Mouse (Mus musculus) liver, adult 2 months (tissue): ENCODE measurements around the gene Gpr18. TPM values are rescaled to one million over a fixed set of nuclear protein-coding genes. Genes with fewer than 3 reads are reported as not detected.

Experiments
- DNase-seq: peaks from one replicate; pipeline ENCODE4 v3.0.0-alpha.2; 2011; ENCODE audit warnings: low read depth, low spot score; ENCODE audit errors: extremely low read depth
- H3K27ac ChIP-seq: fragments of 200-500 bp; replicated peaks from 2 replicates; pipeline ENCODE4 v1.5.1; 2012; ENCODE audit warnings: low read depth, mild to moderate bottlenecking, control low read depth, inconsistent platforms, low read length; ENCODE audit not compliant: insufficient read depth
- H3K27me3 ChIP-seq: fragments of 200-500 bp; 2 replicates; pipeline ENCODE4 v1.6.1; 2012; ENCODE audit warnings: mild to moderate bottlenecking, moderate library complexity, low read length, inconsistent platforms; ENCODE audit not compliant: control insufficient read depth, insufficient read depth
- H3K36me3 ChIP-seq: fragments of 200-500 bp; 2 replicates; pipeline ENCODE4 v1.6.1; 2012; ENCODE audit warnings: low read length, inconsistent platforms; ENCODE audit not compliant: control insufficient read depth, insufficient read depth
- H3K4me1 ChIP-seq: fragments of 200-500 bp; 2 replicates; pipeline ENCODE4 v1.6.1; 2011; ENCODE audit warnings: low read length; ENCODE audit not compliant: control insufficient read depth, insufficient read depth
- H3K4me3 ChIP-seq: fragments of 200-500 bp; 2 replicates; pipeline ENCODE4 v1.5.1; 2011; ENCODE audit warnings: low read depth, mild to moderate bottlenecking, control low read depth, low read length, moderate library complexity; ENCODE audit not compliant: insufficient read depth
- H3K79me2 ChIP-seq: fragments of 200-500 bp; 2 replicates; pipeline ENCODE4 v1.6.1; 2012; ENCODE audit warnings: inconsistent platforms, mild to moderate bottlenecking, low read length, moderate library complexity; ENCODE audit not compliant: control insufficient read depth, insufficient read depth
- H3K9ac ChIP-seq: fragments of 200-500 bp; 2 replicates; pipeline ENCODE4 v1.6.1; 2012; ENCODE audit warnings: low read depth, mild to moderate bottlenecking, control low read depth, inconsistent platforms, low read length
- CTCF ChIP-seq: fragments of 200-500 bp; IDR thresholded peaks from 2 replicates; pipeline ENCODE4 v1.5.1; 2011; ENCODE audit warnings: low read depth, low read length, control low read depth
- POLR2A ChIP-seq: fragments of 200-500 bp; IDR thresholded peaks from 2 replicates; pipeline ENCODE4 v1.6.1; 2011; ENCODE audit warnings: low read length, control low read depth; ENCODE audit not compliant: insufficient read depth; ENCODE audit errors: extremely low read depth
- WGBS: fragments of 180-500 bp; shearing (Covaris S2); methylation state at CpG from one replicate; pipeline ENCODE4 v1.1.7; 2018; 5-methylcytosine and 5-hydroxymethylcytosine counted together
- polyA plus RNA-seq: library from polyadenylated mRNA; depleted of rRNA; stranded (reverse); fragments of >200 nt; gene quantifications from 2 replicates; pipeline ENCODE4 v1.2.3, GENCODE M21; 2012
- total RNA-seq: library from RNA; depleted of rRNA; stranded (reverse); fragments of >200 nt; gene quantifications from 2 replicates; pipeline ENCODE4 v1.2.3, GENCODE M21; 2014

Gene Gpr18
- total and polyA plus RNA-seq, 2 experiments: 0.37 to 0.93 TPM

GRCm38 (mm10) chr14:121920511-121921124 lies 5.0 kb upstream of the Gpr18 start:
- no peak overlapping the region for H3K4me3 ChIP-seq
- no peaks in the 10 kb centered on the region for H3K27me3 ChIP-seq
- no peak for DNase-seq
- no peaks in the 10 kb centered on the region for H3K79me2 ChIP-seq
- no peak for TF ChIP-seq CTCF
- no peak for TF ChIP-seq POLR2A
- no peaks in the 10 kb centered on the region for H3K36me3 ChIP-seq
- no peak overlapping the region for H3K27ac ChIP-seq
- no peak overlapping the region for H3K9ac ChIP-seq
- 86% methylated on average over 12 of the region's 12 CpGs for WGBS
- peaks cover 2% of the 10 kb centered on the region; the same call in 1 of the 2 replicates for H3K4me1 ChIP-seq

GRCm38 (mm10) chr14:121919752-121920151 lies 4.2 kb upstream of the Gpr18 start:
- Histone ChIP-seq H3K27me3 (no peaks in the 10 kb centered on the region), H3K36me3 (no peaks in the 10 kb centered on the region), H3K79me2 (no peaks in the 10 kb centered on the region), H3K4me1 (peaks cover 2% of the 10 kb centered on the region; the same call in 1 of the 2 replicates), H3K27ac (no peak overlapping the region), H3K9ac (no peak overlapping the region), H3K4me3 (no peak overlapping the region)
- TF ChIP-seq POLR2A: no peak
- peak; percentile 46; the same call in 1 of the 2 replicates for TF ChIP-seq CTCF
- DNase-seq: no peak
- whole genome bisulfite sequencing: 31% methylated on average over 3 of the region's 3 CpGs

GRCm38 (mm10) chr14:121918266-121918665 lies 2.7 kb upstream of the Gpr18 start:
- Histone ChIP-seq H3K9ac (no peak overlapping the region), H3K27me3 (no peaks in the 10 kb centered on the region), H3K4me3 (no peak overlapping the region), H3K4me1 (peaks cover 2% of the 10 kb centered on the region; the same call in 1 of the 2 replicates), H3K79me2 (no peaks in the 10 kb centered on the region), H3K27ac (no peak overlapping the region), H3K36me3 (no peaks in the 10 kb centered on the region)
- DNase-seq: peak; percentile 81
- 21% methylated on average over 3 of the region's 3 CpGs for WGBS
- TF ChIP-seq POLR2A (no peak), CTCF (no peak)

- Histone ChIP-seq H3K27me3 (no peaks in the 10 kb centered on the region), H3K27ac (no peak overlapping the region), H3K9ac (no peak overlapping the region), H3K36me3 (no peaks in the 10 kb centered on the region), H3K4me3 (no peak overlapping the region), H3K79me2 (no peaks in the 10 kb centered on the region), H3K4me1 (peaks cover 2% of the 10 kb centered on the region; the same call in 1 of the 2 replicates)
- 88% methylated on average over 6 of the region's 6 CpGs for WGBS
- DNase-seq: no peak
- no peak for TF ChIP-seq CTCF
- no peak for TF ChIP-seq POLR2A
Observed at GRCm38 (mm10) chr14:121916311-121917094, 922 bp upstream of the Gpr18 start.

- H3K4me3 ChIP-seq: no peak overlapping the region
- peaks cover 2% of the 10 kb centered on the region; the same call in 1 of the 2 replicates for H3K4me1 ChIP-seq
- WGBS: 88% methylated on average over 5 of the region's 5 CpGs
Observed at GRCm38 (mm10) chr14:121915143-121915542, 438 bp downstream of the Gpr18 start.

GRCm38 (mm10) chr14:121912501-121912900 lies 3.1 kb downstream of the Gpr18 start:
- H3K79me2 ChIP-seq: 0 out of 2 replicates have a peak, but pooled peaks cover 2% of the 10 kb centered on the region
- H3K36me3 ChIP-seq: peaks cover 18% of the 10 kb centered on the region
- no peak for TF ChIP-seq CTCF
- no peak for TF ChIP-seq POLR2A
- H3K9ac ChIP-seq: no peak overlapping the region
- H3K27ac ChIP-seq: no peak overlapping the region
- no peak overlapping the region for H3K4me3 ChIP-seq
- H3K27me3 ChIP-seq: no peaks in the 10 kb centered on the region
- H3K4me1 ChIP-seq: no peaks in the 10 kb centered on the region
- 94% methylated on average over 7 of the region's 7 CpGs for WGBS
- no peak for DNase-seq

More at GRCm38 (mm10) chr14:121915143-121915542, 438 bp downstream of the Gpr18 start:
- TF ChIP-seq CTCF: no peak
- TF ChIP-seq POLR2A: no peak
- Histone ChIP-seq H3K36me3 (peaks cover 4% of the 10 kb centered on the region), H3K79me2 (no peaks in the 10 kb centered on the region), H3K27me3 (no peaks in the 10 kb centered on the region), H3K27ac (no peak overlapping the region), H3K9ac (no peak overlapping the region)
- no peak for DNase-seq
